Mouse (Mus musculus) gonadal fat pad, adult 2 months (tissue): Measurements from ENCODE around the gene Slc22a1. TPM values are rescaled to one million over a fixed set of nuclear protein-coding genes. Genes with fewer than 3 reads are reported as not detected.

Experiments used
- DNase-seq: peaks from one replicate; pipeline ENCODE4 v3.0.0-alpha.2; 2012; ENCODE audit warnings: low read depth
- polyA plus RNA-seq: library from polyadenylated mRNA; depleted of rRNA; stranded (reverse); fragments of >200 nt; gene quantifications from 2 replicates; pipeline ENCODE4 v1.2.3, GENCODE M21; 2012; rRNA removed

The Slc22a1 gene
- polyA plus RNA-seq, 1 experiment = 0.73 TPM

GRCm38 (mm10) chr17:12631771-12632600, 43.6 kb downstream of the Slc22a1 start:
- no peak for DNase-seq

DNA sequence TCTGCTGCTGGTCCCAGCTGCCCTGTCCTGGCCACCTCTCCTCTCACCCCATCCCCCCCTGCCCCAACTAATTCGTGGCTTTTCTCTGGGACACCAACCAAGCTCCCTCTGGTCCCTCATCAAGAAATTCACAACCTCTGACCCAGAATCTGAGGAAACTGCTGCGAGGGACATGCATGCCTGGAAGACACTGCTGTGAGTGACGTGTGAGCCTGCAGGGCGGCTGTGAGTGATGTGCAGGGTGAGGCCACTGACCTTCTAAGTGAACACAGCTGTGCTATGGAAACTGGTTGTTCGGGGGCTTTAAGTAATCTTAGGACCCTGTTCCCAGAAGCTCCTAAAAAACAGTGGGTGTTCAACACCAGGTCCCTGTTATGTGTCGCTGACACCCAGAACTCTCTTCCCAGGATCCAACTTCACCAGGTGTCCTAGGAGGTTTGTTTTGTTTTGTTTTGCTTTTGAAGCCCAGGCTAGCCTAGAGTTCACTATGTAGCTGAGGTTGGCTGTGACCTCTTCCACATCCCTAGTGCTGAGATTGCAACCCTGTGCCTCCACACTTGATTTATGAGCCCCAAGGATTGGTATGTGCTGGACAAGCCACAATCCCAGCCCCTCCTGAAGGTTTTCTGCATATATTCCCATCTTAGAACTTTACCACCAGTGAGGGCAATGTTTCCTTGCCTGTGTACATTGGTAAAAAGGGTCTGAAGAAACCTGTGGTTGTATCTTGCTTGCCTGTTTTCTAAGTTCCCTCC, 44.5 kb downstream of the Slc22a1 start:
- DNase-seq = no peak

DNA sequence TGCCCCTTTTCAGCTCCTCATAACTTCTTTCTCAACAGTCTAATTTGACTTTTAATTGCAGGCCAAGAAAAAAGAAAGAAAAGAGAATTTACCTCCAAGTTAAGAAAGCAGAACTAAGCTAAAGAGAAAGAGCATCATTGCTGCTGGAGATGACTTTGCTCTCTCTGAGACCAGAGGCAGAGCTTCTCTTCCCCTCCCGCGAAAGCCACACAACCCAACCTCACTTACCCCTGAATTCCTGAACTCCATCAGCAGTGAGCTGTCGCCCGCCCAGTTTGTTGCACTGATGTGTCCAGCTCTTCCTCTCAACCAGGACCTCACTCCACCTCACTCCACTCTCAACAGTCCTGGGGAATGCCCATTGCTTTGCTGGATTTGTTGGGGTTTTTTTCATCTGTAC, 47.6 kb downstream of the Slc22a1 start:
- no peak for DNase-seq

GRCm38 (mm10) chr17:12619641-12620040, 56.0 kb downstream of the Slc22a1 start:
- DNase-seq = no peak

DNA sequence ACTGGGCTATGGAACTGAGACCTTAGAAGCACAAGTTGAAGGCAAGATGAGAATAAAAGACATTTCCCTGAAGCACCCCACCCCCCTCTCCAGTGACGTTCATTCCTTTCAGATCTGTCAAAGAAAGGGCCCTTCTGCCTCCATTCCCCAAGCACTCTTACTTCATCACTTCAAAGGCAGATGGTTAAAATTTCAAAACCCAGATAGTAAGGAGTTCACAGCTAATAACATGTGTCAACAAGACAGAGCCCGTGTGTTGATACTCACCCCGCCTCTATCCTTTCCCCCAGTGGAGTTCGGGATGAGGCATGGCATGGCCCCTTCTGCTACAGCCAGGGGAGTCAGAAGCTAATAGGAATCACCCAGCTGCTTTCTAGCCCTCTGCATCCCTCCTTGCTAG, 60.2 kb downstream of the Slc22a1 start:
- DNase-seq = no peak

DNA sequence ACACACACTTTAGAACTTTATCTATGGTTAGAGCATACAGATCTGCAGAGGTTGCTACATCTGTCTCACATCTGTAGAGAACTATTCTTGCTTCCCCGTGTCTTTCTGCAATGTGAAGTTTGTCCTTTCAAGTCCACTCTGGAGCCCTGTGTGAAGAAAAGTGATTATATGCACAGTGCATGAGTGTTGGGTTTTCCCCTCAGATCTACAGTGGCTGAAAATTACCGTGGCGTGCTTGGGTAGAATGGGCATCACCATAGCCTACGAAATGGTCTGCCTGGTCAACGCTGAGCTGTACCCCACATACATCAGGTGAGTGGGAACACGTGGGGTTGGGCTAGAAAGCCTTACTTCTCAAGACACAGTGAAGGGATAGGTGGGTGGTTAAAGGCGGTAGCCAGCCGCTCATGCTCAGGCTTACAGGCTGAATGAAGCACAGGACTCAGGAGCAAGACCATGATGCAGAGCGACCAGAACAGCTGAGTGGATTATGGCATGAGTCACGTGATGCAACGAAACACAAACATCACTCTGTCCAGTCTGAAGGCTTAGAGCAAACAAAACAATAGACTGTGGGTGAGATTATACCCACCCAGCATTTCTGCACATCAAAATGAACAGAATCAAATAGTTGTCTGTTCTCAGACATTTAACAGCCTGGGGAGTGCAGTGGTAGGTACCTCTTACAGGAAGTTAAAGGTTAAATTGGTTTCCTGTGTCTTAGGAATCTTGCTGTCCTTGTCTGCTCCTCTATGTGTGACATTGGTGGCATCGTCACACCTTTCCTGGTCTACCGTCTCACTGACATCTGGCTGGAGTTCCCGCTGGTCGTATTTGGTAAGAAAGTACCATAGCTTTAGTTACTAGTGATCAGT, 60.9 kb downstream of the Slc22a1 start:
- no peak for DNase-seq

- no peak for DNase-seq
Observed at GRCm38 (mm10) chr17:12607202-12607601, 68.4 kb downstream of the Slc22a1 start.

GRCm38 (mm10) chr17:12606634-12607033, 69.0 kb downstream of the Slc22a1 start:
- DNase-seq = no peak

Other genes starting within 250 kb of the Slc22a1 start
- gene Slc22a3, start 168.1 kb downstream of the Slc22a1 start, polyA plus RNA-seq = 21.6 and 29.0 TPM in 2 replicates
- gene Slc22a2, start 91.7 kb downstream of the Slc22a1 start, polyA plus RNA-seq = 0.23 and 0.92 TPM in 2 replicates
- gene Igf2r, start 93.8 kb upstream of the Slc22a1 start, polyA plus RNA-seq = 15.7 and 20.0 TPM in 2 replicates
- 0.19 and 0.27 TPM in 2 replicates for gene Mas1, start 192.3 kb upstream of the Slc22a1 start, polyA plus RNA-seq
- gene Mrgprh, start 200.2 kb upstream of the Slc22a1 start, polyA plus RNA-seq = 0.46 and 0.53 TPM in 2 replicates
- 4.4 and 5.2 TPM in 2 replicates for gene Pnldc1, start 234.4 kb upstream of the Slc22a1 start, polyA plus RNA-seq
- gene Tcp1, start 239.9 kb upstream of the Slc22a1 start, polyA plus RNA-seq = 76.0 and 91.3 TPM in 2 replicates
- 26.7 and 27.6 TPM in 2 replicates for gene Mrpl18, start 240.5 kb upstream of the Slc22a1 start, polyA plus RNA-seq